Mouse (Mus musculus): ENCODE results near the gene 4933411K16Rik.
A peak's percentile ranks its signal among the peaks of the same experiment; 100 is the strongest.

GRCm38 (mm10) chr19:42022542-42022848 is 29.6 kb upstream of the 4933411K16Rik start:
- TF ChIP-seq CTCF (IDR thresholded peaks at IDR 0.05; ENCODE audit: borderline replicate concordance, insufficient read depth, low read length): no peak
- TF ChIP-seq POLR2A (IDR thresholded peaks at IDR 0.05; ENCODE audit: low read depth, low read length): peak; percentile 27; the same call in 1 of the 2 replicates

Measured in embryonic fibroblast, embryonic 13.5 days (primary cell).